Mouse (Mus musculus) neural tube, embryonic 15.5 days (tissue): ENCODE results near the gene Gne. TPM values are rescaled to one million over a fixed set of nuclear protein-coding genes. Genes with fewer than 3 reads are reported as not detected.

ENCODE experiments used
- ATAC-seq: fragments of 200-750 bp; cut with Nextera tagmentation; 2 replicates; pipeline ENCODE4 v1.8.0; 2017; ENCODE audit warnings: mild to moderate bottlenecking, moderate TSS enrichment, moderate library complexity; ENCODE audit not compliant: low FRiP score
- H3K27ac ChIP-seq: fragments of 300-500 bp; sonication (generic); replicated peaks from 2 replicates; pipeline ENCODE4 v1.5.1; 2015; ENCODE audit warnings: mild to moderate bottlenecking, inconsistent platforms
- H3K27me3 ChIP-seq: fragments of 300-500 bp; sonication (generic); replicated peaks from 2 replicates; pipeline ENCODE4 v1.6.1; 2015; ENCODE audit warnings: inconsistent platforms
- H3K36me3 ChIP-seq: fragments of 300-500 bp; sonication (generic); 2 replicates; pipeline ENCODE4 v1.6.1; 2015; ENCODE audit warnings: inconsistent platforms
- H3K4me1 ChIP-seq: fragments of 300-500 bp; sonication (generic); 2 replicates; pipeline ENCODE4 v1.6.1; 2015; ENCODE audit warnings: inconsistent platforms
- H3K4me2 ChIP-seq: fragments of 300-500 bp; sonication (generic); 2 replicates; pipeline ENCODE4 v1.6.1; 2015; ENCODE audit warnings: inconsistent platforms, mild to moderate bottlenecking, moderate library complexity
- H3K4me3 ChIP-seq: fragments of 300-500 bp; sonication (generic); replicated peaks from 2 replicates; pipeline ENCODE4 v1.5.1; 2015; ENCODE audit warnings: mild to moderate bottlenecking, inconsistent platforms
- H3K9ac ChIP-seq: fragments of 300-500 bp; sonication (generic); replicated peaks from 2 replicates; pipeline ENCODE4 v1.6.1; 2015; ENCODE audit warnings: mild to moderate bottlenecking, inconsistent platforms
- H3K9me3 ChIP-seq: fragments of 300-500 bp; sonication (generic); replicated peaks from 2 replicates; pipeline ENCODE4 v1.6.1; 2016; ENCODE audit warnings: inconsistent platforms
- WGBS: fragments of 180-500 bp; shearing (Covaris S2); methylation state at CpG from one replicate; pipeline ENCODE4 v1.1.7; 2015; ENCODE audit warnings: mixed read lengths; 5-methylcytosine and 5-hydroxymethylcytosine counted together
- polyA plus RNA-seq: library from polyadenylated mRNA; unstranded; fragments of >200 nt; fragmentation: Nextera tagmentation; extraction: Ambion mirVana; gene quantifications from 2 replicates; pipeline ENCODE4 v1.2.1, GENCODE M21; 2015

Gne gene
- 27.2 and 30.9 TPM in 2 replicates for polyA plus RNA-seq

DNA sequence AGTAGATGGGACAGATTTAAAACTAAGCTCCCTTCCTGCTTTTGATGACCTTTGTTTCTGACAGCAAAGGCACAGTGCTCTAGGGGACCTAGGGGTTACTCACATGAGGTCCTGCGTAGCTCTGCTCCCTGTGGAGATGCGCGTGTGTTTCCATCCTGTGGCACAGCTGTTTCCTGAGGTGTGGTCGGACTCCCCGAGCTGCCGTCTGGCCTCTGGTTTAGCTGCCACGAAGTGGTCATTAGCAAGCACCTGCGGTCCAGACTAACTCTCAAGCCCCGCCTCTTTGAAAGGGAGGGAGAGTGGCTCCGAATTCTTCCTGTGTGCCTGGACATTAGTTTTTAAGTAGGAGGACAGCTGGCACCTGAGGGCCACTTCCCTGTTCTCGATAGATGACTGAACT lies at the start of gene Gne:
TSS of gene Gne (minus strand) at position 233 of the 400 bp plus-strand sequence.
- no peak within 1 kb of the TSS for H3K27ac ChIP-seq
- peak within 1 kb of the TSS; percentile 13; the same call in 1 of the 2 replicates for H3K4me2 ChIP-seq
- WGBS, result 17% methylated on average over 11 of the region's 11 CpGs
- no peaks in the 10 kb centered on the region for H3K9me3 ChIP-seq
- H3K4me1 ChIP-seq, result peaks cover 3% of the 10 kb centered on the region
- no peak for ATAC-seq
- H3K36me3 ChIP-seq, result no peaks in the 10 kb centered on the region
- H3K27me3 ChIP-seq, result no peaks in the 10 kb centered on the region
- no peak within 1 kb of the TSS for H3K4me3 ChIP-seq
- no peak within 1 kb of the TSS for H3K9ac ChIP-seq

DNA sequence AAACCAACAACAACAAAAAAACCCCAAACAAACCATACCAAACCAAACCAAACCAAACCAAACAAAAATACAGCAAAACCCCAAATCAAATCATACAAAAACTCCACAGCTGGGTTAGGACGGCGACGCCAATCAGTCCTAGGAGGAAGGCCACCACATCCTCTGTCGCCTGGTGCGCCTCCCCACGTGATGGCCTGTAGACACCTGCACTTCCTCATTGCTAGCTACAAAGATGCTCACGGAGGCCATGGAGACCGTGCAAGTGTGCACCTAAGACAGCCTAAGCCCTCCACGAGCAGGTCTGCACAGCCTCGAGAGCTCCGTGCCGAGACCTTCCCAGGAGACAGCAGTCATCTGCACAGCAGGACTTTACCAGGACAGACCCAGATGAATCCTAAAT lies 42.8 kb upstream of the Gne start:
- H3K27ac ChIP-seq, result no peak overlapping the region
- H3K4me1 ChIP-seq, result no peaks in the 10 kb centered on the region
- no peak overlapping the region for H3K9ac ChIP-seq
- H3K27me3 ChIP-seq, result no peaks in the 10 kb centered on the region
- no peak overlapping the region for H3K4me2 ChIP-seq
- no peaks in the 10 kb centered on the region for H3K9me3 ChIP-seq
- 97% methylated on average over 12 of the region's 12 CpGs for WGBS
- H3K4me3 ChIP-seq, result no peak overlapping the region
- no peak for ATAC-seq
- H3K36me3 ChIP-seq, result peaks cover 52% of the 10 kb centered on the region

DNA sequence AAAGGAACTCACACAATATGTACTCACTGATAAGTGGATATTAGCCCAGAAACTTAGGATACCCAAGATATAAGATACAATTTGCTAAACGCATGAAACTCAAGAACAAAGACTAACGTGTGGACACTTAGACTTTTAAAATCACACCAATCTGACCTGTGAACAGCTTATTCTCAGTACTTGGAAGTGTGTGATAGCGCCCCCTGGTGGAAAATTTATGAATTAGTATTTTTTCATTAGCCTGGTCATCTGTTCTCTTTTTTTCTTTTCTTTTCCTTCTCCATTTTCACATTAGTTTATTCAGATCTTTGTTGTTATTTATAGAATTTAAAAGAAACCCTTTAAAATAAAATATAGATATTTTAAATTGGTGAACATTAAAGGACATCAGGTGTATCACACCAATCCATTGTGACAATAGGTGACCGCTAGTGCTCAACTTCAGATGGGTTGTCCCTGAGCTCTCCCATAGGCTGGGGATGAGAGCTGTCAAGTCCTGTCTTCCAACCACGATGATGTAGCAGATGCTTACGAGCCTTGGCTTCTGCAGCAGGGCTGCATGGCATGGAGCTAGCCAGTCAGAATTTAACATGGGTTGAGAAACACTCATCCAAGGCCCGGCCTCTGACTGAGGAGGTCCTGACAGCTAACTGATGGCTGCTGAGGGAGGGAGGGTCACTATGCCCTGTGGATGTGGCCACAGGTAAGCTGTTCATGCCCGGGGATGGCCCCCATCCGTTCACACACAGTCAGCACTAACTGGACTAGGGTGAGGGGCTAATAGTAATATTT lies 35.6 kb upstream of the Gne start:
- Histone ChIP-seq H3K27ac (no peak overlapping the region), H3K27me3 (no peaks in the 10 kb centered on the region), H3K9me3 (no peaks in the 10 kb centered on the region), H3K4me1 (no peaks in the 10 kb centered on the region), H3K36me3 (no peaks in the 10 kb centered on the region), H3K4me2 (no peak overlapping the region), H3K4me3 (no peak overlapping the region), H3K9ac (no peak overlapping the region)
- WGBS, result 52% methylated on average over 9 of the region's 9 CpGs
- no peak for ATAC-seq

DNA sequence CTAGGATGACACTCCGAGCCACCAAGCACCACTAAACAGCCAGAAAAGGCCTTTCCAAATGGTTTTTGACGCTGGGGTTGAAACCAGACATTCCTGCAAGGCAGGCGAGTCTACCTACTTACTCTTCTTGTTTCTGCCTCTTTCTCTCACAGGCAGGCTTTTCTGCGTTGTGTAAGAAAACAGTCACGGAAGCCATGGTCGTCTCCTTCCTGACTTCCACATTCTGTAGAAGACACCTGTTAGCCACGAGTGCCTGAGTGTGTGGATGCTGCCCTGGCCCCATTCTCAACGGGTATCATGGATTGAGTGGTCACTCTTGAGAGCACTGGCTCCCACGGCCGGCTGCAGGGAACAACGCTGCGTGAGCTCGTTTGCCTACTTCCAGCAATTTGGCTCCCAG lies 31.1 kb upstream of the Gne start:
- Histone ChIP-seq H3K9ac (no peak overlapping the region), H3K4me1 (peaks cover 12% of the 10 kb centered on the region), H3K27me3 (no peaks in the 10 kb centered on the region), H3K9me3 (no peaks in the 10 kb centered on the region), H3K4me3 (no peak overlapping the region), H3K4me2 (no peak overlapping the region), H3K36me3 (no peaks in the 10 kb centered on the region), H3K27ac (no peak overlapping the region)
- ATAC-seq, result no peak
- WGBS, result 89% methylated on average over 13 of the region's 13 CpGs

DNA sequence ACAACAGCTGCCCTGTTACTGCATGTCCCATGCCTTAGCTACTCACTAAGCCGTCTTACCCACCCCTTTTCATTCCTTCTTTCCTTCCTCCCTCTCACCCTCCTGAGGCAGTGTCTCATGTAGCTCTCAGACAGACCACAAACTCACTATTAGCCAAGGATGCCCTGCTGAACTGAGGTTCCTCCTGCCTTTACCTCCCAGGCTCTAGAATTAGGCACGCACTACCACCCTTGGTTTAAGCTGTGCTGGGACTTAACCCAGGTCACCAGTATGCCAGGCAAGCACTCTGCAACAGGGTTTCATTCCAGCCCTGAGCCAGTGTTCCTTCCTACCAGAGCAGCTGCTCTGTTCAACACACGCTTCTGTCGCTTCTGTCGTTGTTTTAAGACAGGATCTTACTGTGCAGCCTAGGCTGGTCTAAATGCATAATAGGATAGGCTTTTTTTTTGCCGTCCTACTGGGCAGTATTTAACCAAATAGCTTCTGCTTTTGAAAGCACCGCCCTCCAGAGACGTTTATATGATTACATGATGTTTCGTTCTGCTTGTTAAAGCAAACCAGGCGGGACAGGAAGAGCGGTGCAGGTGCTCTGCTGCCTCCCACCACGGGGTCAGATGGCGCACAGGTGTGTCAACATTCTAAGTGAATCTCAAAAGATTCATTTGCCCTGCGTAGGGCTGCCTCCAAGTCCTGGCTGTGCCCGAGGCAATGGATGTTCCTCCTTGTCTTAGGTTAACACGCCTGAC lies 29.6 kb upstream of the Gne start:
- Histone ChIP-seq H3K4me1 (peaks cover 12% of the 10 kb centered on the region), H3K27me3 (no peaks in the 10 kb centered on the region), H3K4me2 (peak overlapping the region; percentile 9), H3K36me3 (no peaks in the 10 kb centered on the region), H3K9ac (no peak overlapping the region), H3K27ac (no peak overlapping the region), H3K9me3 (no peaks in the 10 kb centered on the region), H3K4me3 (no peak overlapping the region)
- WGBS, result 41% methylated on average over 16 of the region's 16 CpGs
- no peak for ATAC-seq

DNA sequence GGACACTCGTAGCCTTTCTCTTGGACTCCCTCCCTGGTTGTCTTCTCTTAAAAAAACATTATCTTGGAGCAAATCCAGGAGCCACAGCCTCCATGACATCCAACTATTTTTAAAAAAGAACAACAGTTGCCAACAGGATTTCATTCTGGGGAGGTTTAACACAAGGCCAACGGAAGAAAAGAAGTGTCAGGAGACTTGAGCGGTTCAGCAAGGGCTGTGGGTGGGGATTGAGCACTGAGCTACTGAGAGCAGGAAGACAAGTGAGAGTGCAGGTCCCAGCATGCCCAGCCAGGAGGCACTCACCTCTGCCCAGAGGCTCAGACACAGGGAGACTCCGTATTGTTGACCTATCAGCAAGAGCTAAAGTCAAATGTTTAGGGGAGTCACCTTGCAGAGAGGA lies 28.8 kb upstream of the Gne start:
- no peak overlapping the region for H3K27ac ChIP-seq
- H3K9ac ChIP-seq, result no peak overlapping the region
- 41% methylated on average over 4 of the region's 4 CpGs for WGBS
- H3K4me2 ChIP-seq, result no peak overlapping the region
- no peaks in the 10 kb centered on the region for H3K27me3 ChIP-seq
- H3K4me3 ChIP-seq, result no peak overlapping the region
- peaks cover 12% of the 10 kb centered on the region for H3K4me1 ChIP-seq
- no peaks in the 10 kb centered on the region for H3K36me3 ChIP-seq
- no peak for ATAC-seq
- no peaks in the 10 kb centered on the region for H3K9me3 ChIP-seq

DNA sequence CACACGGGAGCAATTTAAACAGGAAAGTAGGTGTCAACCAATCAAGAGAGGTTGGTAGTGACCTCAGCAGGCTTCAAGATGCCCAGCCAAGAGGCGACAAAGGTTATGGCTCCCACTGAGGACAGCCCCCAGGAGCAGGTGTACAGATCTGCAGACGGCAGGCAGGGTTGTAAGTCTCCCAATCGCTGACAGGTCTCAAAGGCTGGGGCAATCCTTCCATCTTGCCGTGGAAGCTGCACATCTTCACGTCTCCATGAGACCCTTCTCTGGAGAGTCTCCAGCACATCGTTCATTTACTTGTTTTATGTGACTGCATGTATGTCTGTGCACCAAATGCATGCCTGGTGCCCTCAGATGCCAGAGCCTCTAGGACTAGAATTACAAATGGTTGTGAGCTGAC lies 26.8 kb upstream of the Gne start:
- Histone ChIP-seq H3K9me3 (no peaks in the 10 kb centered on the region), H3K27ac (no peak overlapping the region), H3K4me2 (no peak overlapping the region), H3K4me3 (no peak overlapping the region), H3K9ac (no peak overlapping the region), H3K4me1 (peaks cover 22% of the 10 kb centered on the region), H3K27me3 (no peaks in the 10 kb centered on the region), H3K36me3 (no peaks in the 10 kb centered on the region)
- 51% methylated on average over 7 of the region's 7 CpGs for WGBS
- no peak for ATAC-seq

DNA sequence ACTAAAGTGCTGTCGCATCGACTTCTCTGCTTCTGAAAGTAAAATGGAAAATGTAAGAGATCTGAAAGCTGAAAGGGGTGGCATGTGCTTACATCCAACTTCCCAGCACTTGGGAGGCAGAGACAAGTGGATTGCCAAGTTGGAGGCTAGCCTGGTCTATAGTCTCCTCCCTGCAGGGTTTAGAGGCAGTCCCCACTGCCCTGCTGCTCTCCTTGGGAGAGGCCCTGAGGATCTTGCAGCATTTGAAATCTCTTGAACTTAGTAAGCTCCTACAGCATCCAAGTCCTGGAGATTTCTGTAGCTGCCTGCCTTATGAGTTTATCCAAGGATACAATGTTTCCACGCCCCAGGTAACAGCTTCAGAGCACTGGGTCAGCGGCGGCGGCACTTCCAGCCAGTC lies 24.3 kb upstream of the Gne start:
- Histone ChIP-seq H3K36me3 (no peaks in the 10 kb centered on the region), H3K4me1 (peaks cover 22% of the 10 kb centered on the region), H3K4me2 (no peak overlapping the region), H3K27ac (no peak overlapping the region), H3K9ac (no peak overlapping the region), H3K9me3 (no peaks in the 10 kb centered on the region), H3K27me3 (no peaks in the 10 kb centered on the region), H3K4me3 (no peak overlapping the region)
- ATAC-seq, result no peak
- 93% methylated on average over 6 of the region's 6 CpGs for WGBS

DNA sequence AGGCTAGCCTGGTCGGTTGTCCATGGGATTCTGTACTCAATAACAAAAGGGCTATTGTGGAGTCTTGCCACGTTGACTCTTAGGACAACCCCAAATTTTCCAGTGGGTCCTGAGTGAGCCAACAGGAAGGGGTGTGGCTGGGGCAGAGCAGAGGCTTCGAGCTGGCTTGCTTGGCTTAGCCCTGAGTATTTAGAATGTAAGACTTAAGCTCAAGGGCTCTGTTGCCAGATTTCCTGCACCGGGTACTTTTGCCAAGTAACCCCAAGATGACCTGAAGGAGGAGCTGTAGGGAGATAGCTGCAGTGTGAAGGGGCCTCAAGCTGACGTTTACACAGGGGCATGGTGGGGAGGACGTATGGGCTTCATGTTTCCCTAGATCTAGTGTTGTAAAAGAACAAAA lies 23.4 kb upstream of the Gne start:
- ATAC-seq, result no peak
- Histone ChIP-seq H3K27me3 (no peaks in the 10 kb centered on the region), H3K9ac (no peak overlapping the region), H3K27ac (no peak overlapping the region), H3K4me2 (0 out of 2 replicates have a peak overlapping the region, but pooled peaks have one; percentile 48), H3K36me3 (no peaks in the 10 kb centered on the region), H3K4me1 (peaks cover 18% of the 10 kb centered on the region), H3K4me3 (no peak overlapping the region), H3K9me3 (no peaks in the 10 kb centered on the region)
- 47% methylated on average over 6 of the region's 6 CpGs for WGBS

DNA sequence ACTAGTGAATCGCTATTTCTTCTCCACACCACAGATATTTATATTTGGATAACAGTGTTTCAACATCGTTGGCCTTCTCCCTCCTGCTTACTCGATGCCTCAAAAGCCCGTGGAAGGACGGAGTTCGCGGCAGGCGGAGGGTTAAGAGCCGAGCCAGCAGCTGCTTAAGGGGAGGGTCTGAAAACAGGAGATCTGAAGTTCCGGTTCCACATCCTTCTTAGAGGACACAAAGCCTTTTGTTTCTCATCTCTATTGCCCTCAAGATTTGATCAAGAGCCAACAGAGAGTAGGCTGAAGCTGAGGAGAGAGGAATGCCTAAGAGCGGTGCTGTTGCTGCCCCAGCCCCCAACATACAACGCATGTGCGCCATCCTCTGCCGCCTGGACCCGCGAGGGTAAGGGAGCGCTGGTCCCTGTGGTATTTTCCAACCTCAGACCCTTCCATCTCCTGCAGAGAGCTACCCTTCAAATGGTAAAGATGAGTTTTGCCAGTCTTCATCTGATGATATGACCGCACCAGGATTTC lies 22.4 kb upstream of the Gne start:
- no peak overlapping the region for H3K9ac ChIP-seq
- peaks cover 18% of the 10 kb centered on the region for H3K4me1 ChIP-seq
- no peaks in the 10 kb centered on the region for H3K27me3 ChIP-seq
- H3K36me3 ChIP-seq, result no peaks in the 10 kb centered on the region
- H3K4me3 ChIP-seq, result peak overlapping the region; percentile 26
- ATAC-seq, result no peak
- H3K4me2 ChIP-seq, result peak overlapping the region; percentile 48
- no peaks in the 10 kb centered on the region for H3K9me3 ChIP-seq
- WGBS, result 30% methylated on average over 18 of the region's 18 CpGs
- no peak overlapping the region for H3K27ac ChIP-seq

DNA sequence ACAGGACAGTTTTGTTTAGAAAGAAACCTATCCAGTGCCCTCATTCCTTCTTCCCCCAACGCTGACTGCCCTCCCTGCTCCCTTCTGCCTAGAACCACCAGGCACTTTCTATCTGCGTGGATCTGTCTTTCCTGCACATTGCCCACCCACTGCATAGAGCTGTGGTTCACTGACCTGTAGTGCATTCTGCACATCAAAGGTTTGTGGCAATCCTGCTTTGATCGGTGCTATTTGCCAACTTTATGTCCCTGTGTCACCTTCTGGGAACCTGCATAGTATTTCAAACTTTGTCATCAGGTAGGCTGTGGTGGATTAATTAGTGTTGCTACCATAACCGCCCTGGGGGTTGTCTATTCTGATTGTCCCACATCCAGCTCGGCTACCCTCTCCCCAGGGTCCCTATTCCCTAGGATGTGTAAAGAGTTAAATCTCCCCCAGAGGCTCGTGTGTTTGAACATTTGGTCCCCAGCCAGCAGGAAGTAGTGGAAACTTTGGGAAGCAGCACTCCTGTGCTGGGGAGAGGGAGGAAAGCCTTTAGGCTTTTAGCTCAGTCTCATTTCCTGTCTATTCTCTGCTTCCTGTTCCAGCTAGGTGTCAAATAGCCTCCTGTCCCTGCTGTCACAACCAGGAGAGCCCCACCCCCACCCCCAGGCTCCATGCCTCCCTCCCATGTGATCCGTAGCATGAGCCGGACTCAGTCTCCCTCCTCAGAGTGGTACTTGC lies 20.4 kb upstream of the Gne start:
- H3K4me1 ChIP-seq, result peaks cover 18% of the 10 kb centered on the region
- no peaks in the 10 kb centered on the region for H3K27me3 ChIP-seq
- no peak overlapping the region for H3K4me3 ChIP-seq
- WGBS, result 49% methylated on average over 8 of the region's 8 CpGs
- H3K36me3 ChIP-seq, result no peaks in the 10 kb centered on the region
- H3K4me2 ChIP-seq, result no peak overlapping the region
- no peak overlapping the region for H3K27ac ChIP-seq
- no peak for ATAC-seq
- no peaks in the 10 kb centered on the region for H3K9me3 ChIP-seq
- H3K9ac ChIP-seq, result no peak overlapping the region
